Mouse (Mus musculus): ENCODE measurements around the gene Tcf20. TPM values are rescaled to one million over a fixed set of nuclear protein-coding genes. Genes with fewer than 3 reads are reported as not detected.

Tcf20 gene
- polyA plus RNA-seq, 1 experiment from 2014 or later, result 6.0 TPM

GRCm38 (mm10) chr15:83010423-83010822 is 22.8 kb upstream of the Tcf20 start:
- H3K4me1 ChIP-seq, result peaks cover 30% of the 10 kb centered on the region
- peaks cover 50% of the 10 kb centered on the region for H3K27me3 ChIP-seq (ENCODE audit: insufficient read depth, poor library complexity, severe bottlenecking)
- 36% methylated on average over 8 of the region's 8 CpGs for WGBS
- H3K9me3 ChIP-seq, result no peaks in the 10 kb centered on the region
- H3K36me3 ChIP-seq, result no peaks in the 10 kb centered on the region
- no peak overlapping the region for H3K4me3 ChIP-seq
- H3K27ac ChIP-seq, result peak overlapping the region; percentile 75
- no peak for DNase-seq (ENCODE audit: low spot score)

GRCm38 (mm10) chr15:83009532-83009931 is 21.9 kb upstream of the Tcf20 start:
- Histone ChIP-seq H3K4me3 (no peak overlapping the region), H3K9me3 (no peaks in the 10 kb centered on the region), H3K36me3 (no peaks in the 10 kb centered on the region), H3K4me1 (peaks cover 30% of the 10 kb centered on the region), H3K27ac (no peak overlapping the region), H3K27me3 (ENCODE audit: insufficient read depth, poor library complexity, severe bottlenecking) (peaks cover 44% of the 10 kb centered on the region)
- WGBS, result 91% methylated on average over 6 of the region's 6 CpGs
- no peak for DNase-seq (ENCODE audit: low spot score)

- H3K4me1 ChIP-seq, result peaks cover 30% of the 10 kb centered on the region
- DNase-seq (ENCODE audit: low spot score), result no peak
- 73% methylated on average over 13 of the region's 13 CpGs for WGBS
Observed at GRCm38 (mm10) chr15:83008761-83009423, 21.2 kb upstream of the Tcf20 start.

DNA sequence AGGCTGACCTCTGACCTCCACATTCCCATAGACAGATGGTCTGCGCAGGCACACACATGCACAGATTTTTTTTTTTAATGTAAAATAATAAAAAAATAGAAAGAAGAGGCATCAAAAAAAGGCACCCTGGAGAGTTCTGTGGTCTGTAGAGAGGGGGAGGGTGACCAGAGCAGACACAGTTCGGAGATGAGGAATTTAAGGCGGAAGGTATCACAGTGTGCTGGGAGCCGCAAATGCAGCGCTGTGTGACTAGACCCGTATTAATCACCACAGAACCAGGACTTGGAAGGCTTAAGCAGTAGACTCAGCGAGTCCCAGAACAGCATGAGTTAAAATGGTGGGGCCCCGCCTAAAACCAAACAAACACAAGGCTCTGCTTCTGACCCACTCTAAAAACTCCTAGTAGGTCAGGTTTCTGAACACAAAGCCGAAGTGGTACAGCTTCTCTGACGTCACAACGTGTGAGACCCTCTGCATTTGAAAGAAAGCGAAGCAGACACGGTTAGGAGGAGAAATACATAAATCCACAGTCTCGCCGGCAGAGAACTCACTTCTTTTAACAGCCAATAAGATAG is 19.8 kb upstream of the Tcf20 start:
- DNase-seq (ENCODE audit: low spot score), result no peak
- 49% methylated on average over 15 of the region's 15 CpGs for WGBS
- H3K9me3 ChIP-seq, result no peaks in the 10 kb centered on the region
- H3K27ac ChIP-seq, result no peak overlapping the region
- H3K27me3 ChIP-seq (ENCODE audit: insufficient read depth, poor library complexity, severe bottlenecking), result peaks cover 44% of the 10 kb centered on the region
- no peak overlapping the region for H3K4me3 ChIP-seq
- H3K36me3 ChIP-seq, result no peaks in the 10 kb centered on the region
- peaks cover 27% of the 10 kb centered on the region for H3K4me1 ChIP-seq

More at GRCm38 (mm10) chr15:83008761-83009423, 21.2 kb upstream of the Tcf20 start:
- no peaks in the 10 kb centered on the region for H3K36me3 ChIP-seq
- peaks cover 43% of the 10 kb centered on the region for H3K27me3 ChIP-seq (ENCODE audit: insufficient read depth, poor library complexity, severe bottlenecking)
- no peak overlapping the region for H3K27ac ChIP-seq
- no peak overlapping the region for H3K4me3 ChIP-seq
- no peaks in the 10 kb centered on the region for H3K9me3 ChIP-seq

GRCm38 (mm10) chr15:83002665-83003548 is 15.2 kb upstream of the Tcf20 start:
- no peaks in the 10 kb centered on the region for H3K9me3 ChIP-seq
- H3K36me3 ChIP-seq, result no peaks in the 10 kb centered on the region
- DNase-seq (ENCODE audit: low spot score), result no peak
- H3K4me3 ChIP-seq, result no peak overlapping the region
- peaks cover 58% of the 10 kb centered on the region for H3K27me3 ChIP-seq (ENCODE audit: insufficient read depth, poor library complexity, severe bottlenecking)
- 53% methylated on average over 12 of the region's 12 CpGs for WGBS
- H3K4me1 ChIP-seq, result peaks cover 10% of the 10 kb centered on the region
- no peak overlapping the region for H3K27ac ChIP-seq

DNA sequence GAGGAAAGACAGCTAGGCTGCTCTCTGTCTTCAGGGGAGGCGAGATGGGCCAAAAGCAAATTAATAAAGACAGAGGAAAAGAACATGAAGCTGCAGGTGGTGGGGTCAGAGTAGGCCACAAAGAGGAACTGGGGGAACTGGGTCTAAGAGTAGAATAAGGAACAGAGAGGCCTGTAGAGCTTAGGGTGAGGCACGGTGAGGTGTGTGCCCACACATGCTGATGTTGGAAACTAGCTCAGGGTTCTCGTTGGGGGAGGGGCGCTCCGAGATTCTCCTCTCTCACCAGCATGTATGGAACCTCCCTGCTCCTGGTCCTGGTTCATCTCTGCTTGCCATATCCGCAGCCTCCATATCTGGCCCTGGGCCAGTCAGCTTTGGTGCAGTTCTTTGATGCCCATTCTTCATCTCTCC is 11.1 kb upstream of the Tcf20 start:
- H3K4me1 ChIP-seq, result peaks cover 24% of the 10 kb centered on the region
- no peak overlapping the region for H3K27ac ChIP-seq
- WGBS, result 81% methylated on average over 6 of the region's 6 CpGs
- H3K27me3 ChIP-seq (ENCODE audit: insufficient read depth, poor library complexity, severe bottlenecking), result peaks cover 83% of the 10 kb centered on the region
- H3K4me3 ChIP-seq, result no peak overlapping the region
- DNase-seq (ENCODE audit: low spot score), result no peak
- no peaks in the 10 kb centered on the region for H3K9me3 ChIP-seq
- H3K36me3 ChIP-seq, result no peaks in the 10 kb centered on the region

DNA sequence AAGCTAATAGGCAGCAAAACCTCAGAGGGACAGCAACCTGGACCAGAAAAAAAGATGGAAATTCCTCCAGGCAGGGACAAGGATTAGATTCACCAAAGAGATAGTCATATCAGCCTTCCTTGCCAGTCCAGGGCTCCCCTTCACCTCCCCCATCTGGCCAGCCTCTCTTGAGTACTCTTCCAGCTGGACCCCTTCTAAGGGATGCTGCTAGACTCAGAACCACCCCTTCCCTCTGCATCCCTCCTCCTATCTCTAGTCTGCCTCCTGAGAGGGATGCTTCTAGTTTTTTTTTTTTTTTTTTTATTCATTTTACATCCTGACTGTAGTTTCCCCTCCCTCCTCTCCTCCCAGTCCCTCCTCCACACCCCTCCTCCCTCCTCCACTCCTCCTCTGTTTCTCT is 8.8 kb upstream of the Tcf20 start:
- no peak overlapping the region for H3K4me3 ChIP-seq
- no peaks in the 10 kb centered on the region for H3K9me3 ChIP-seq
- DNase-seq (ENCODE audit: low spot score), result no peak
- H3K4me1 ChIP-seq, result peaks cover 25% of the 10 kb centered on the region
- H3K27ac ChIP-seq, result no peak overlapping the region
- H3K36me3 ChIP-seq, result no peaks in the 10 kb centered on the region
- peaks cover 74% of the 10 kb centered on the region for H3K27me3 ChIP-seq (ENCODE audit: insufficient read depth, poor library complexity, severe bottlenecking)

- DNase-seq (ENCODE audit: low spot score), result no peak
- Histone ChIP-seq H3K4me3 (no peak overlapping the region), H3K36me3 (no peaks in the 10 kb centered on the region), H3K4me1 (peaks cover 25% of the 10 kb centered on the region), H3K27me3 (ENCODE audit: insufficient read depth, poor library complexity, severe bottlenecking) (peaks cover 70% of the 10 kb centered on the region; the same call in 1 of the 2 replicates), H3K27ac (no peak overlapping the region), H3K9me3 (no peaks in the 10 kb centered on the region)
- WGBS, result 72% methylated on average over 7 of the region's 7 CpGs
Observed at GRCm38 (mm10) chr15:82995239-82995638, 7.6 kb upstream of the Tcf20 start.

GRCm38 (mm10) chr15:82992911-82993310 is 5.2 kb upstream of the Tcf20 start:
- Histone ChIP-seq H3K27me3 (ENCODE audit: insufficient read depth, poor library complexity, severe bottlenecking) (peaks cover 74% of the 10 kb centered on the region; the same call in 1 of the 2 replicates), H3K4me1 (peaks cover 27% of the 10 kb centered on the region), H3K27ac (no peak overlapping the region), H3K4me3 (no peak overlapping the region), H3K36me3 (no peaks in the 10 kb centered on the region), H3K9me3 (no peaks in the 10 kb centered on the region)
- 66% methylated on average over 9 of the region's 9 CpGs for WGBS
- no peak for DNase-seq (ENCODE audit: low spot score)

- H3K9me3 ChIP-seq, result no peaks in the 10 kb centered on the region
- no peaks in the 10 kb centered on the region for H3K36me3 ChIP-seq
- WGBS, result 60% methylated on average over 13 of the region's 13 CpGs
- H3K4me1 ChIP-seq, result peaks cover 30% of the 10 kb centered on the region
- no peak overlapping the region for H3K4me3 ChIP-seq
- no peak overlapping the region for H3K27ac ChIP-seq
- DNase-seq (ENCODE audit: low spot score), result no peak
- peaks cover 73% of the 10 kb centered on the region; the same call in 1 of the 2 replicates for H3K27me3 ChIP-seq (ENCODE audit: insufficient read depth, poor library complexity, severe bottlenecking)
Observed at GRCm38 (mm10) chr15:82992079-82992783, 4.6 kb upstream of the Tcf20 start.

DNA sequence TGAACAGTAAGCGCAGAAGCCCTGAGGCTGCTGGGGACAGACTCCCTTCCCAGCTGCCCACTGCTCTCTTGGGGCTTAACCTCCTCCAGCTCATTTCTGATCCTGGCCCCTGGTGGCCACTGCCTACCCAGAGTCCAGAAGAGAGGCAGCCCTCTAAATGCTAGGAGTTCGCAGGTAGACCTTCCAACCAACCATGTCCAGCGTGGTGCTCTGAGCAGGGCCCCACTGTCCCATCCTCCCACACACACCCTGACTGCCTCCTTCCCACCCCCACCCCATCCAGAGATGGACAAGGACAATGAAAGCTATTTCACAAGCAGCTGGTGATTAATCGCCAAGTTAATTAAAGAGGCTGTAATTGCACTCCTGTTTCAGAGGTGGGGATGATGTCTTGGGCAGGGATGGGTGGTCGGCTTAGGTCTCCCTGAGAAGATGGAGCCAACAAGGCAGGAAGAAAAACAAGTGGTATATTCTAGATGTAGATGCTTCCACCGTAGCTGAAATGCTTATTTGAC is 1.6 kb upstream of the Tcf20 start:
- WGBS, result 77% methylated on average over 6 of the region's 6 CpGs
- no peaks in the 10 kb centered on the region for H3K9me3 ChIP-seq

DNA sequence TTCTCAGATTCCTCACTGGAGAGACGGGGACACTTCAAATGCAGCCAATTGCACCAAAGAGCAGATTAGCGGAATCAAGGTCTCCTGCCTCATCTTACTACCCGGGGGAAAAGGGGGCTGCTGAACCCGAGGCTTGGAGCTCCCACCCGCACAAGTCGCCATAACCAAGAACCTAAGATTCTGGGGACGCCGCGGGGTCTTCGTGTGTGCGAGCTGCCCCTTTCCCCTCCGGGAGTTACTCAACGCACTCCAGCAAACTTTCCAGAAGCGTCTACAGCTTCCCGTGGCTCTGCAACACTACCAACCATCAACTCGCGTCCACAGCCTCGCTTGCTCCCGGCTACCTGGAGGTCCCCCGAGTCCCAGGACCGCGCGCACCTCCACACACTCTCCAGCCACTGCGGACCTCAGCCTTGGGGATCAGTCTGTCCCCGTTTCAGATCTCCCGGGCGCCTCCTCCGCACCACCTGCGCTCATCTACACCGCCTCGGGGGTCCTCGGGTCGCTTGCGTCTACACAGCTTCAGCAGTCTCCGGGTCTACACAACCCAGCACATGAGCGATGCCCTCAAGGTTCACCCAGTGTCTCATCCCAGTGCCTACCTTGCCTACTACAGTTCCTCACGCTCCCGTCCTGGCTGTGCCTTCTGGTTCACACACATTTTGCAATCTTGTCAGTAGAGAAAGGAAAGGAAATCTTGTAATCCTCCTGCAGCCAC is 499 bp downstream of the Tcf20 start:
- no peak overlapping the region for H3K27ac ChIP-seq
- peaks cover 36% of the 10 kb centered on the region for H3K4me1 ChIP-seq
- peaks cover 80% of the 10 kb centered on the region for H3K27me3 ChIP-seq (ENCODE audit: insufficient read depth, poor library complexity, severe bottlenecking)
- WGBS, result 1% methylated on average over 38 of the region's 38 CpGs
- H3K9me3 ChIP-seq, result no peaks in the 10 kb centered on the region
- H3K36me3 ChIP-seq, result no peaks in the 10 kb centered on the region
- peak overlapping the region; percentile 61 for H3K4me3 ChIP-seq
- DNase-seq (ENCODE audit: low spot score), result no peak

More for the DNA sequence above, 1.6 kb upstream of the Tcf20 start:
- H3K27me3 ChIP-seq (ENCODE audit: insufficient read depth, poor library complexity, severe bottlenecking), result peaks cover 79% of the 10 kb centered on the region
- no peak for DNase-seq (ENCODE audit: low spot score)
- no peaks in the 10 kb centered on the region for H3K36me3 ChIP-seq
- no peak overlapping the region for H3K4me3 ChIP-seq
- H3K4me1 ChIP-seq, result peaks cover 26% of the 10 kb centered on the region
- H3K27ac ChIP-seq, result no peak overlapping the region

Measured in heart, embryonic 10.5 days (tissue).